Mouse (Mus musculus): ENCODE data around the gene Optn. TPM values are rescaled to one million over a fixed set of nuclear protein-coding genes. Genes with fewer than 3 reads are reported as not detected.
A peak's percentile ranks its signal among the peaks of the same experiment; 100 is the strongest.

Optn gene
- polyA plus RNA-seq, 1 experiment from 2014 or later, result 7.1 TPM

DNA sequence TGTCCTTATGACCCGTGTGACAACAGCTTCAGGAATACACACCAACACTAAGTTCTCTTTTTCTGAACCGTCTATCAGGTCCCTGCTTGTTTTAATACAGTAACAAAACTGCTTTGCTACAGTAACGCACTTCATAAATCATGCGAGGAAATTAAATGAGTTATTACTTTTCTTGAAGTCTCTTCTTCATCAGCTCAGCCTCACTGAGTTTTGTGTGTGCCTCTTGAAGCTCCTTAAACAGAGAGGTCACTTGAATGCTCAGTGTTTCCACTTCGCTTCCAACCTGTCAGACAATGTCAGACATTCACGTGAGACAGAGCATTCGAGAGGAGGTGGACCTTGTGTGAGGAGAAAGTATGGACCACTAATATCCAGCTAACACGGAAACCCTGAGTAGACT, 29.1 kb downstream of the Optn start:
- Histone ChIP-seq H3K9me3 (replicated peaks) (no peaks in the 10 kb centered on the region), H3K4me1 (no peaks in the 10 kb centered on the region), H3K27ac (no peak overlapping the region), H3K36me3 (no peaks in the 10 kb centered on the region), H3K4me3 (no peak overlapping the region), H3K27me3 (ENCODE audit: low read depth, poor library complexity, severe bottlenecking) (no peaks in the 10 kb centered on the region)
- WGBS, result 89% methylated on average over 8 of the region's 8 CpGs
- DNase-seq (ENCODE audit: low spot score), result no peak

DNA sequence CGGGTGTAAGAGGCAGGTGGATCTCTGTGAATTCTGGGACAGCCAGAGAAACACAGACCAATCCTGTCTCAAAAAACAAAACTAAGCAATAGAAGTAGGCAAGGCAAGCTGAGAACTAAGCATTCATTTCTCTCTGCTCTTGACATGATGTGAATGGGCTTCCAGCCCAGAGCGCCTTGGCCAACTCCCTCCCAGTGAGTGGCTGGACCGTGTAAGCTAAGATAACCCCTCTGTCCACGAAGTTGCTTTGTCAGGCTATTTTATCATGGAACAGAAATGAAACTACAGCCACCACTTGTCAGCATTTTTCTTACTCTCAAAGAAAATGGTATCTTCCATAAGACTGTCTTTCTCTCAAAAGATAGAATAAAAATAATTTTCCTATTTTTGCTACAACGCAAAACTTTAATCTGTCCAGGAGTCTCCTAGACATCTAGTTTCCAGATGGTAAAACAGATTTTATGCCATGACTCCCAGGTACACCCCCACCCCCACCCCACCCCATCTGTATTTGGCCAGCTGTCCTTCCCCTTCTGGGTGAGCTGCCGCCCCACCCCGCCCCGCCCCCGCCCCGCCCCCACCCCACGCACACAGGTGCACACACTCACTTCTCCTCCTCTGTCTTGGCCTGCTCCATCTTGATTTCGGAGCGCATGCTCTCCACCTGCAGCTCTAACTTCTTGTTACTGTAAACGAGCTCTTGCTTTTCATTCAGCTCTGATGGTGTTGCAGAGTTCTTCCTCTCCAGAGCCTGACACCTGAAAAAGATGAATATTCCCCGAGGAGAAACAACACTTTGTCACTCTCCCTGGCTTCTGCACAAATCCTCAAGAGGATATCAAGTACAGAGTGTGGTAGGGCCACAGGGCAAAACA, 30.1 kb downstream of the Optn start:
- DNase-seq (ENCODE audit: low spot score), result no peak
- H3K4me3 ChIP-seq, result no peak overlapping the region
- H3K4me1 ChIP-seq, result no peaks in the 10 kb centered on the region
- no peaks in the 10 kb centered on the region for H3K9me3 ChIP-seq (replicated peaks)
- H3K27me3 ChIP-seq (ENCODE audit: low read depth, poor library complexity, severe bottlenecking), result no peaks in the 10 kb centered on the region
- WGBS, result 70% methylated on average over 15 of the region's 15 CpGs
- no peak overlapping the region for H3K27ac ChIP-seq
- no peaks in the 10 kb centered on the region for H3K36me3 ChIP-seq

DNA sequence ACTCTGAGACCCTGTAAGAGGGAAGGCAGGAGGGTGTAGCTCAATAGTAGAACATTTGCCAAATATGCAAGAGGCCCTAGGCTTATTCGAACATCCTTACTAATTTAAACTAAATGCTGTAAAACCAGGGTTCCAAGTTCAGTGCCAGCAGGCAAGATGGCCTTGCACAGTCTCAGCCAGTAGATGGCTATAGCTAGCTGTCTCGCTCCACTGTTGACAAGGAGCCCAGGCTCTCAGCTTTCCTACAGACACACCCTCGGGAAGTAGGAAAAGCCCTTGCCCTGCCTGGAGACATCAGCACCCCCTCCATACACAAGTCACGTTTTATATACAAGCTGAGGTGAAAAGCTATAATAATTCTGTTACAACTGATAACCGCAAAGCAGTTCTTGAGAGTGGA, 31.2 kb downstream of the Optn start:
- Histone ChIP-seq H3K4me1 (no peaks in the 10 kb centered on the region), H3K36me3 (peaks cover 3% of the 10 kb centered on the region; the same call in 1 of the 2 replicates), H3K9me3 (replicated peaks) (no peaks in the 10 kb centered on the region), H3K27me3 (ENCODE audit: low read depth, poor library complexity, severe bottlenecking) (no peaks in the 10 kb centered on the region), H3K4me3 (no peak overlapping the region), H3K27ac (no peak overlapping the region)
- whole genome bisulfite sequencing, result 83% methylated on average over 5 of the region's 5 CpGs
- no peak for DNase-seq (ENCODE audit: low spot score)

DNA sequence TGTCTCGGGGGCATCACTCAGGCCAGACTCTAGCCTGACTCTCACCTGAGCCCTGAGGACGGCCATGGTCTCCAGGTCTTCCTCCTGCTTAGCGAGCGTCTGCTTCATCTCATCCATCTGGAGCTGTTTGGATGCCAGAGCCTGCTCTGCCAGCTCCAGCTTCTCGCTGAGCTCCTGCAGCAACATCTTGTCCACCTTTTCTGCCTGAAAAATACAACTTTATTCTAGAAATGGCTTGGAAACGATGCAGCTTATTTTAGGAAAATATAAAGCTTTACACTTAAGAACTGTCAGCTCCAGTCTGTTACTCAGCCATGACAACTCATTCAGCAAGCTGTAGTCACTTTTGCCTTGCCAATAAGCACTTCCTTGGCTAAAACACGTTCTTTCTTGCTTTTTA, 32.6 kb downstream of the Optn start:
- Histone ChIP-seq H3K9me3 (replicated peaks) (no peaks in the 10 kb centered on the region), H3K4me1 (no peaks in the 10 kb centered on the region), H3K4me3 (no peak overlapping the region), H3K27me3 (ENCODE audit: low read depth, poor library complexity, severe bottlenecking) (no peaks in the 10 kb centered on the region), H3K36me3 (peaks cover 3% of the 10 kb centered on the region; the same call in 1 of the 2 replicates), H3K27ac (no peak overlapping the region)
- no peak for DNase-seq (ENCODE audit: low spot score)
- WGBS, result 84% methylated on average over 7 of the region's 7 CpGs

DNA sequence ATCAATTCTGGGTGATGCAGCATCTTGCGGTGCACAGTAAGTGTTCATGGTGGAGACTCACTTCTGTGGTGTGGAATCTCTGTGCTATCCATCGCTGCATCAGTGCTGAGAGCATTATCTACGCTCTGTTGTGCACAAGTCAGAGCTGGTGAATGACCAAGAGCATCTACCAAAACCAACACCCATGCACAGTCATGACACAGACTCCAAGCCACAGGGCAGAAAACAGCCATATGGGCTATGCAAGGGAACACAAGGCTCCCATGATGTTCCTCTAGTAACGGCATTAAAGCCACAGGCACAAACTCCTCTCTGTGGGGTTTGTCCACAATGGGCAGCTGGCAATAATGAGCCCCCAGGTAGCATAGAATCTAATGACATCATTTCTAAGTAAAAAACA, 34.0 kb downstream of the Optn start:
- peaks cover 3% of the 10 kb centered on the region; the same call in 1 of the 2 replicates for H3K36me3 ChIP-seq
- 96% methylated on average over 4 of the region's 4 CpGs for WGBS
- H3K9me3 ChIP-seq (replicated peaks), result no peaks in the 10 kb centered on the region
- H3K27ac ChIP-seq, result no peak overlapping the region
- no peak for DNase-seq (ENCODE audit: low spot score)
- H3K4me1 ChIP-seq, result no peaks in the 10 kb centered on the region
- H3K4me3 ChIP-seq, result no peak overlapping the region
- no peaks in the 10 kb centered on the region for H3K27me3 ChIP-seq (ENCODE audit: low read depth, poor library complexity, severe bottlenecking)

DNA sequence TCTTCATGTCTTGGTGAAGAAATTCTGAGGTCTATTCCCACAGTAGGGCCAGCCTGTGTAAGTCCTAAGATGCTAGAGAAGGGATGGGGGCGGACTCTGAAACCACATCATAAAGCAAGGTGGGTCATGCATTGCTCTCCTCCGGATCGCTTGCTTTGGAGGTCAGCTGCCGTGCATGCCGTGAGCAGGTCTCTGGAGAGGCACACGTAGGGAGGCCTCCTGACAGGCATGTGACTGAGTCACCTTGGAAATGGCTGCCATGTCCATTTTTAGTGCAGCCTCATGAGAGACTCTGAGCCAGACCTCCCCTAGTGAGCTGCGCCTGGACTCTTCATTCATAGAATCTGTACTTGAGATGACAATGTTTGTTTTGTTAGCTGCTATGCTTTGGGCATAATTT, 35.8 kb downstream of the Optn start:
- WGBS, result 95% methylated on average over 7 of the region's 7 CpGs
- no peak for DNase-seq (ENCODE audit: low spot score)
- Histone ChIP-seq H3K4me3 (no peak overlapping the region), H3K27me3 (ENCODE audit: low read depth, poor library complexity, severe bottlenecking) (no peaks in the 10 kb centered on the region), H3K9me3 (replicated peaks) (no peaks in the 10 kb centered on the region), H3K4me1 (peaks cover 12% of the 10 kb centered on the region), H3K36me3 (peaks cover 3% of the 10 kb centered on the region; the same call in 1 of the 2 replicates), H3K27ac (no peak overlapping the region)

DNA sequence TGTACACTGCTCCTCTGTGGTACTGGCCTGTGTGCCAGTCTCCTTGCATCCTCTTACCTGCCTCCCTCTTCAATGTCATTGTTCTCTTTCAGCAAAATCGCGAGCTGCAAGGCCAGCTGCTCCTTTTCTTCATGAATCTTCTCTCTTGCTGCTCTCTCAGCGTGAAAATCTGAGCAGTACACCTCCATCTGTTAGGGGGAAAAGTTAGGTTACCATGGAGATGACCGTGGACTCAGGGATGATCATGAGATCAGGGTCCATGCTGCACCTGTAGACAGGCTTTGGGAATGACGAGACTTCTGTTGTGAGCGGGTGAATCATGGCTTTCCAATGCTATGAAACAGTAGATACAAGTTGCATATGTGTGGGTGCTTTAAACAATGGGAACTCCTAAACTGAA, 36.8 kb downstream of the Optn start:
- H3K27me3 ChIP-seq (ENCODE audit: low read depth, poor library complexity, severe bottlenecking), result no peaks in the 10 kb centered on the region
- H3K4me3 ChIP-seq, result no peak overlapping the region
- peaks cover 12% of the 10 kb centered on the region for H3K4me1 ChIP-seq
- H3K36me3 ChIP-seq, result peaks cover 3% of the 10 kb centered on the region; the same call in 1 of the 2 replicates
- WGBS, result 84% methylated on average over 6 of the region's 6 CpGs
- no peak for DNase-seq (ENCODE audit: low spot score)
- H3K27ac ChIP-seq, result no peak overlapping the region
- no peaks in the 10 kb centered on the region for H3K9me3 ChIP-seq (replicated peaks)

DNA sequence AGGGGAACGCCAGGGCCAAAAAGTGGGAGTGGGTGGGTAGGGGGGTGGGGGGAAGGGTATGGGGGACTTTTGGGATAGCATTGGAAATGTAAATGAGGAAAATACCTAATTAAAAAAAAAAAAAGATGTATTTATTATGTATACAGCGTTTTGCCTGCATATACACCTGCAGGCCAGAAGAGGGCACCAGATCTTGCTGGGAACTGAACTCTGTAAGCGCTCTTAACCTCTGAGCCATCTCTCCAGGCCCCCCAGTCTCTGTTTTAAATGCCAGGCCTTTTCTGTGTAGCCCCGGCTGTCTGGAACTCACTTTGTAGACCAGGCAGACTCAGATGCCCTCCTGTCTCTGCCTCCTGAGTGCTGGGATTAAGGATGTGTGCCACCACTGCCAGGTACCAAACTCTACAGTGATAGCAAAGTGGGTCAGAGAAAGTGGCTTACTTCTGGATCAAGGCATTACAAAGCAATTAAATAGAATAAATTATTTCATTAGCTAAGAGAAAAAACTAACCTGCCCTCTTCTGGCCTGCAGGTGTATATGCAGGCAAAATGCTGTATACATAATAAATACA, 38.6 kb downstream of the Optn start:
- no peak for DNase-seq (ENCODE audit: low spot score)
- peaks cover 12% of the 10 kb centered on the region for H3K4me1 ChIP-seq
- WGBS, result 41% methylated on average over 3 of the region's 4 CpGs

DNA sequence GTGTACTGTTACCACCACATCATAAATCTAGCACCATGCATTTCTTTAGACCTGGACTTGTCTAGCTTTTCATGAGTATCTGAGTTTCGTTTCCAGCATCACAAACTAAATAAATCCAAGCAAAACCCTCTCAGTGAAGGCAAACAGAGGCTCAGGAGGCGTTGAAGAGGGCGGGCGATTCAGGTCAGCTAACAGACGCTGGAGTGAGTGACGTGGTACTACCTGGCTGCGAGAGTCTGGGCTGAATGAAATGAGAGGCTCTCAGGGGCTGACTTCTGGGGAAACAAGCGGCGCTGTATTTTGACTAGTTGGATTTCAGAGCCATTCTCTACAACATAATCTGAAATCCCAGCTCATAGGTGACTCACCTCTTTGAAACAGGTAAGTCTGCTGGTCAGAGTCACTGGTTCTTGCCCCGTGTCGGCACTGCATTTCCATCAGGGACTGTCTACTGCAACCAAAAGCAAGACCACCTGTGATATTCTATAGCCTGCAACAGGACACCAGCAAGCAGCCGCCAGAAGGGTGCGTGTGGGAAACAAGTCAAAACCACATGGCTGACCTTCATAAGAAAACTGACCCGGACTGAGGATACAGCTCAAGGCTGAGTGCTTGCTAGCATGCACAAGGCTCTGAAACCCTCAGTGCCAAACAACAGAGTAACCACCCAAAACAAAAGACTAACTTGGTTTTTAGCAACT, 40.0 kb downstream of the Optn start:
- no peaks in the 10 kb centered on the region for H3K27me3 ChIP-seq (ENCODE audit: low read depth, poor library complexity, severe bottlenecking)
- H3K4me3 ChIP-seq, result no peak overlapping the region
- no peaks in the 10 kb centered on the region for H3K9me3 ChIP-seq (replicated peaks)
- peaks cover 3% of the 10 kb centered on the region; the same call in 1 of the 2 replicates for H3K36me3 ChIP-seq
- peak; percentile 46 for DNase-seq (ENCODE audit: low spot score)
- 81% methylated on average over 14 of the region's 14 CpGs for WGBS
- H3K4me1 ChIP-seq, result peaks cover 12% of the 10 kb centered on the region
- peak overlapping the region; percentile 42; the same call in 1 of the 2 replicates for H3K27ac ChIP-seq

More for the DNA sequence above, 38.6 kb downstream of the Optn start:
- H3K36me3 ChIP-seq, result peaks cover 3% of the 10 kb centered on the region; the same call in 1 of the 2 replicates
- no peak overlapping the region for H3K4me3 ChIP-seq
- no peaks in the 10 kb centered on the region for H3K9me3 ChIP-seq (replicated peaks)
- H3K27me3 ChIP-seq (ENCODE audit: low read depth, poor library complexity, severe bottlenecking), result no peaks in the 10 kb centered on the region
- H3K27ac ChIP-seq, result no peak overlapping the region

DNA sequence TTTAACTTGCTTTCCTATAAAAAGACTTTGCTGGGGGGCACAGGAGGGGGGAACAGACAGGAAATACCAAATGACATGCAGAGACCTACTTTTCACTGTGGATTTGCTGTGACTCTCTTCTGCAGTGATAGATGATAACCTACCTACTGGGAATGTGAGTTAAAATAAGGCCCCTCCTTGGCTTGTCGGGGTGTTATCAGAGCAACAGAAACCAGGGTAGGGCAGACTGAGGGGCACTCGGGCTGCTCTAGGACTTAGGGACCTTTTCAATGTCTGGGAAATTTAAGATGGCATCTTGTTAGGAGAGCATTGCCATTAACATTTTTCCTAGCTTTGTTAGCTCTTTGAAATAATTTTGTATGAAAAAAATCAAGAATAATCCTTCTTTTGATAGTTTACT, 40.6 kb downstream of the Optn start:
- WGBS, result 74% methylated on average over 2 of the region's 2 CpGs
- DNase-seq (ENCODE audit: low spot score), result no peak
- H3K4me1 ChIP-seq, result peaks cover 12% of the 10 kb centered on the region
- H3K4me3 ChIP-seq, result no peak overlapping the region
- H3K27ac ChIP-seq, result no peak overlapping the region
- no peaks in the 10 kb centered on the region for H3K27me3 ChIP-seq (ENCODE audit: low read depth, poor library complexity, severe bottlenecking)
- H3K9me3 ChIP-seq (replicated peaks), result no peaks in the 10 kb centered on the region
- H3K36me3 ChIP-seq, result peaks cover 3% of the 10 kb centered on the region; the same call in 1 of the 2 replicates

DNA sequence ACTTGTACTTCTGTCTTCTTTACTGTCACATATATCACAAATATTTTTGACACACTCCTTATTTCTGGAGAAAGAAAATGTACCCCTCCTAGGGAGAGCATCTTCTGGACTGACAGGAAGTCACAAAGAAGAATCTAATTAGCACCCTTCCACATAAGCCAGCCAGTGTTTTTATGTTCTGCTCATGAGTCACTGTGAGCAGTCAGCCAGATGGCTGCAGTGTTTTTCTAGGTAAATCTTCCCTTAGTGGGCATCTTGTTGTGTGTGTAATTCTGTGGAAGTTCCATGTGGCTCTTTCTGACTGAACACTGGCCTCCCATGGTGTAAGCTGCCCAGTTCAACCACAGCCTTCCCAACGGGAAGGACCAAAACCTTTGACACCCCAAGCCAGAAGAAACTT, 44.1 kb downstream of the Optn start:
- Histone ChIP-seq H3K4me3 (no peak overlapping the region), H3K27ac (no peak overlapping the region), H3K36me3 (no peaks in the 10 kb centered on the region), H3K9me3 (replicated peaks) (no peaks in the 10 kb centered on the region), H3K4me1 (peaks cover 12% of the 10 kb centered on the region), H3K27me3 (ENCODE audit: low read depth, poor library complexity, severe bottlenecking) (no peaks in the 10 kb centered on the region)
- 74% methylated on average over 1 of the region's 1 CpGs for WGBS
- DNase-seq (ENCODE audit: low spot score), result no peak

DNA sequence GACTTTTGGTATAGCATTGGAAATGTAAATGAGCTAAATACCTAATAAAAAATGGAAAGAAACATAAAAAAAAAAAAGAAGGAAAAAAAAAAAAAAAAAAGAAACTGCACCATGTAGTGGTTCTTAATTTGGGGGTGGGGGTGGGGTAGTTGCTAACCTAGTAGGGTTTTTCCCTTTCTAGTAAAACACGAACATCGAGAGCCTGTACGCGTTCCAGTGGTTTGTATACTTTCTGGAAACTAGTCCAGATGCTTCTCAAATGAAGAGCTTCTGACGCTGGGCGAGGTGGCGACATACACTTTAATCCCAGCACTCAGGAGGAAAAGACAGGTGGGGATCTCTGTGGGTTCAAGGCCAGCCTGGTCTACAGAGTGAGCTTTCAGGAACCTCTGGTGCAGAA, 46.9 kb downstream of the Optn start:
- H3K27me3 ChIP-seq (ENCODE audit: low read depth, poor library complexity, severe bottlenecking), result no peaks in the 10 kb centered on the region
- no peaks in the 10 kb centered on the region for H3K36me3 ChIP-seq
- H3K4me1 ChIP-seq, result peaks cover 3% of the 10 kb centered on the region; the same call in 1 of the 2 replicates
- no peak overlapping the region for H3K27ac ChIP-seq
- 90% methylated on average over 7 of the region's 7 CpGs for WGBS
- DNase-seq (ENCODE audit: low spot score), result no peak
- H3K9me3 ChIP-seq (replicated peaks), result no peaks in the 10 kb centered on the region
- H3K4me3 ChIP-seq, result no peak overlapping the region

DNA sequence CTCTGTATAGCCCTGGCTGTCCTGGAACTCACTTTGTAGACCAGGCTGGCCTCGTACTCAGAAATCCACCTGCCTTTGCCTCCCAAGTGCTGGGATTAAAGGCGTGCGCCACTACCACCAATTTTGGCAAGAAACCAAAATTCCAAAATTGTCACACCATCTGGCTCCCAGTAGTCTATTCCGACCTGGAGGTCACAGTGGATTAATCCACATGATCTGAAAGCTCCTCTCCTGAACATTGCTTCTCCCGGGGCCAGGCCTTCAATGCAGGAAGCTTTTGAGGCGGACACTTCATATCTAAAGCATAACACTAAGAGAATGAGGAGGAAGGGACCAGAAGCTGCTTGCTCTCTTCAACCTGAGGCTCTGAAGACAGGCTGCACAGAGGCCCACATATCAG, 48.3 kb downstream of the Optn start:
- Histone ChIP-seq H3K36me3 (peaks cover 4% of the 10 kb centered on the region), H3K27me3 (ENCODE audit: low read depth, poor library complexity, severe bottlenecking) (no peaks in the 10 kb centered on the region), H3K27ac (no peak overlapping the region), H3K9me3 (replicated peaks) (no peaks in the 10 kb centered on the region), H3K4me1 (peaks cover 10% of the 10 kb centered on the region), H3K4me3 (no peak overlapping the region)
- WGBS, result 88% methylated on average over 6 of the region's 6 CpGs
- DNase-seq (ENCODE audit: low spot score), result no peak
